Mouse (Mus musculus) left cerebral cortex, postnatal 25 days (tissue): ENCODE data around the gene Adam20. TPM values are rescaled to one million over a fixed set of nuclear protein-coding genes. Genes with fewer than 3 reads are reported as not detected.
"Not testable (repeated sequence)": the region's sequence is repeated elsewhere in the genome, so short reads cannot be mapped to it uniquely, and the experiment has no call there.

Experiments
- DNase-seq, 2 experiments: peaks; one replicate each; pipeline ENCODE4 v3.0.0; 2022; ENCODE audit warnings: low spot score in 2 of 2, mixed read lengths in 1 of 2
- intact Hi-C: fragments of 180-260 bp; cut with DNase I; formaldehyde crosslinking; loops from one replicate; pipeline ENCODE4 v1.15.1; 2025
- total RNA-seq, 2 experiments: library from RNA; stranded (reverse); gene quantifications; 2 replicates each; pipeline ENCODE4 v1.2.3; 2021

The Adam20 gene
- total RNA-seq = not detected

GRCm38 (mm10) chr8:40792973-40793372 lies at the start of gene Adam20:
Adam20 (plus strand) TSS chr8:40793273.
- DNase-seq, intact Hi-C loops: not testable (repeated sequence)

GRCm38 (mm10) chr8:40751908-40752307 lies 41.2 kb upstream of the Adam20 start, which contains the start of gene Adam25:
Adam25 (plus strand) TSS chr8:40752208.
- DNase-seq, intact Hi-C loops: not testable (repeated sequence)

- no peak for DNase-seq
- intact Hi-C loops = no loop called here
These were observed 9.8 kb upstream of the Adam20 start for GRCm38 (mm10) chr8:40783320-40783719.

- intact Hi-C loops = no loop called here
- DNase-seq = no peak
These were observed 10.5 kb downstream of the Adam20 start for GRCm38 (mm10) chr8:40803379-40804079.

Other genes starting within 250 kb of the Adam20 start
- not detected for gene Adam24, start 118.2 kb upstream of the Adam20 start, total RNA-seq
- gene Adam25, start 41.1 kb upstream of the Adam20 start, total RNA-seq = not detected
- not detected for gene Adam39, start 29.7 kb downstream of the Adam20 start, total RNA-seq